Mouse (Mus musculus): ENCODE measurements around the gene Jak3.

DNA sequence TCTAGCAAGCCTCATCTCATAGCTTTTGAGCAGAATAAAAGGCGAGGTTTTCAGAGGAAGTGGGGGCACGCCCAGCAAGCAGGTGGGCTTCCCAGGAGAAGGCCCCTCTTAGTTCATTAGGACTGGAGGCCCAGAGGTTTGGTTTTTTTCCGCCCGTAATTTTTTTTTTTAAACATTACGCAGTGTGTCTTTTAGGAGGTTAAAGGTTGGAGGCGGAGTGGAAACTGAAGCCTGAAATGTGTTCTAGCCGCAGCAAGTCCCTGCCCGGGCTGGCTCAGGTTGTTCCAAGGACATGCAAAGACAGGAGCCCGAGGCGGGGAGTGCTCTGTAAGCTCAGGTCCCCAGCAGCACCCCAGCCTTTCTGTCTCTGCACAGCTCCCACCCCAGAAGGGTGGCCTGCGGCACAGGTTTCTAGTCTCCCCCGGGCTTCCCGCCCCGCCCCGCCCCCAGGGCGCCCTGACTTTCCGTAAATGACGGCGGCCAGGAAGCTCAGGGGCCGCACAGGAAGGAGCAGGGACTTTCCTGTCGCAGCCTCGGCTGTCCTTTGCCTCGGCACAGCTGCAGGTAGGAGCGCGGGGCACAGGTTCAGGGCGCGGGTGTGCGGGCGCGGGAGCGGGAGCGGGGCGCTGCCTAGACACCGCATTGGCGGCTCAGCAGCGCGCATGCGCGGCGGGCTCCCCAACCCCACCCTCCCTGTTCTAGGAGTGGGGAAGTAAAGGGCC, at the start of gene Jak3:
- TF ChIP-seq CTCF (IDR thresholded peaks at IDR 0.05; ENCODE audit: insufficient read depth, low read depth, low read length) (no peak), POLR2A (IDR thresholded peaks at IDR 0.05; ENCODE audit: insufficient read depth, low read depth, low read length) (peak; percentile 41; the same call in 1 of the 2 replicates)
